Mouse (Mus musculus) neural tube, embryonic 13.5 days (tissue): ENCODE measurements around the gene Pld5. TPM values are rescaled to one million over a fixed set of nuclear protein-coding genes. Genes with fewer than 3 reads are reported as not detected.
A peak's percentile ranks its signal among the peaks of the same experiment; 100 is the strongest.

Experiments
- ATAC-seq: fragments of 200-750 bp; cut with Nextera tagmentation; 2 replicates; pipeline ENCODE4 v1.8.0; 2017; ENCODE audit warnings: low read depth, mild to moderate bottlenecking, moderate TSS enrichment, moderate library complexity
- H3K27ac ChIP-seq: fragments of 300-500 bp; sonication (generic); replicated peaks from 2 replicates; pipeline ENCODE4 v1.5.1; 2015; ENCODE audit warnings: moderate library complexity, mild to moderate bottlenecking, inconsistent platforms
- H3K27me3 ChIP-seq: fragments of 300-500 bp; sonication (generic); 2 replicates; pipeline ENCODE4 v1.6.1; 2015; ENCODE audit warnings: mild to moderate bottlenecking, inconsistent platforms
- H3K36me3 ChIP-seq: fragments of 300-500 bp; sonication (generic); 2 replicates; pipeline ENCODE4 v1.6.1; 2015; ENCODE audit warnings: mild to moderate bottlenecking, inconsistent platforms
- H3K4me1 ChIP-seq: fragments of 300-500 bp; sonication (generic); replicated peaks from 2 replicates; pipeline ENCODE4 v1.6.1; 2015; ENCODE audit warnings: inconsistent platforms
- H3K4me2 ChIP-seq: fragments of 300-500 bp; sonication (generic); 2 replicates; pipeline ENCODE4 v1.6.1; 2015; ENCODE audit warnings: inconsistent platforms, mild to moderate bottlenecking, moderate library complexity
- H3K4me3 ChIP-seq: fragments of 300-500 bp; sonication (generic); 2 replicates; pipeline ENCODE4 v1.5.1; 2015; ENCODE audit warnings: mild to moderate bottlenecking, inconsistent platforms
- H3K9ac ChIP-seq: fragments of 300-500 bp; sonication (generic); 2 replicates; pipeline ENCODE4 v1.6.1; 2015; ENCODE audit warnings: moderate library complexity, mild to moderate bottlenecking, inconsistent platforms
- H3K9me3 ChIP-seq: fragments of 300-500 bp; sonication (generic); 2 replicates; pipeline ENCODE4 v1.6.1; 2016; ENCODE audit warnings: inconsistent platforms
- WGBS: fragments of 180-500 bp; shearing (Covaris S2); methylation state at CpG from one replicate; pipeline ENCODE4 v1.1.7; 2015; 5-methylcytosine and 5-hydroxymethylcytosine counted together
- polyA plus RNA-seq: library from polyadenylated mRNA; unstranded; fragments of >200 nt; fragmentation: Nextera tagmentation; extraction: Ambion mirVana; gene quantifications from 2 replicates; pipeline ENCODE4 v1.2.1, GENCODE M21; 2015

The Pld5 gene
- polyA plus RNA-seq, 1 experiment from 2014 or later, result 6.5 TPM

DNA sequence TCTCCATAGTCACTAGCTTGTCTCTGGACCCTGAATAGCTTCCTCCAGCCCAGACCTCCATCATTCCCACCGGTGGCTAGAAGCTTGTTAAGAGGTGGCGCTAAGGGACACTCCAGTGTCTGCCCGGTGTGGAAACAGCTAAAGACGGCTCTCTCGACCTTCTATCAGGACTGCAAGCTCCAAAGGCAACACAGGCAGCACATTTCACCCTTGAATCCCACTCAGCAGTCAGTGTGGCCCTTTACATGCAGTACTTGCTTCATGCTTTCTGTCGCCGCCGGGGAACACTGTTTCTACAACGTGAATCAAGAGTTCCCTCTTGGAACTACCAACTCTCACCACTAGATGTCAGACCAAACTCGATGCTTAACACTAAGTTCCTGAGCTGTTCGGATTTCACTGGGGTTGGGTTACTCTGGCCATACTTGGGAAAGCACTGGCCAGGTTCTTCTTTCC lies 338.8 kb downstream of the Pld5 start:
- no peaks in the 10 kb centered on the region for H3K9me3 ChIP-seq
- no peaks in the 10 kb centered on the region for H3K27me3 ChIP-seq
- peak; percentile 80 for ATAC-seq
- H3K4me3 ChIP-seq, result no peak overlapping the region
- no peaks in the 10 kb centered on the region for H3K4me1 ChIP-seq
- 9% methylated on average over 11 of the region's 11 CpGs for WGBS
- peak overlapping the region; percentile 55 for H3K9ac ChIP-seq
- H3K36me3 ChIP-seq, result no peaks in the 10 kb centered on the region
- H3K4me2 ChIP-seq, result peak overlapping the region; percentile 45
- H3K27ac ChIP-seq, result no peak overlapping the region

DNA sequence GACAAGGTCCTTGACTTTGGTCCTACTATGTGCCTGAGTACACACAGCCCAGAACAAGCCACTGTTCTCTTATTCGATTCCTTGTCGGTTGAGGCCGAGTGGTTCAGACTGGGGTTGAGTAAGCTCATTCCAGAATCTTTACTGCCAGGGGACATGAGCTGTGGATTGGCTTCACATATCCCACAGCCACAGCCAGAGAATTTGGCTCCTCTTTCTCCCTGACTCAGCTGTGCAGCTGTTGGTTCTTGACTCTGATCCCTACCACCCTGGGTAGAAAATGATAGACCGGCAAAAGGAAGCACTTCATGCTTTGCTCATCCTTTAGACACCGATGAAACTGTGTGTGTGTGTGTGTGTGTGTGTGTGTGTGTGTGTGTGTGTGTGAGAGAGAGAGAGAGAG lies 343.7 kb downstream of the Pld5 start:
- Histone ChIP-seq H3K36me3 (no peaks in the 10 kb centered on the region), H3K4me3 (no peak overlapping the region), H3K4me1 (no peaks in the 10 kb centered on the region), H3K4me2 (no peak overlapping the region), H3K9ac (no peak overlapping the region), H3K27me3 (no peaks in the 10 kb centered on the region), H3K9me3 (no peaks in the 10 kb centered on the region), H3K27ac (no peak overlapping the region)
- no peak for ATAC-seq
- WGBS, result 96% methylated on average over 5 of the region's 5 CpGs

DNA sequence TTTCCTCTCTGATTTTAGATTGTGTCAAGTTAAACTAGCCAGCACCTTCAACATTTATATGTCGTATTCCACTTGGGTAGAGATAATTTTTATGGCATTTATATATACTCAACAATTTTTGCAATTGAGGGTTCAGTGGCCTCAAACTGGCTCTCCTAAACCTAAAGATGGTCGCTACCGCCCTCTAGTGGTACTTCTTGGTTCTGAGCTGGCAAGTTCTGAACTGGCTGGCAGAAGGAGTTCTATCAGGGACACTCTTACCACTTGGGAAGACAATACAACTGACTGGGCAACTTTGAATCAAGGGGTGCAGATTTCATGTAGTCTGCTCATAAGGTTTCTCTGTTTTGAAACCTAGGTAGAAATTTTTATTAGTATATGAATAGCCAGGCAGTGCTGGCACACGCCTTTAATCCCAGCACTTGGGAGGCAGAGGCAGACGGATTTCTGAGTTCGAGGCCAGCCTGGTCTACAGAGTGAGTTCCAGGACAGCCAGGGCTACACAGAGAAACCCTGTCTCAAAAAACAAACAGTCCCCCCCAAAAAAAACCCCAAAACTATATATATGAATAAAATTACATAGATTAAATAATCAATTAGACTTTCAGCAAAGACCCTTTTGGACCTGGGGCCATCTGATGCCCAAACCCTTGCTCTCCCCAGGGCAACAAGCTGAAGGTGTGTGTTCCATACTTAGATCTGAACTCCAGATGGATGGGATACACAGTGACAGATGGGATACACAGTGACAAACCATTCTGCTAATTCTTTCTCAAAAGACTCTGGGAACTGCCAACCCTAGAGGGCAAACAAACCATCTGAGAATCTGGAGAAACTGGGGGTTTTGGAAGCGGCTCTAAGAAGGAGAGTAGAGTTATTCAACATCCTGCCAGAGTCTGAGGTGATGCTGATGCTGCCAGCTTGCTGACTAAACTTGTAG lies 351.0 kb downstream of the Pld5 start:
- H3K9ac ChIP-seq, result no peak overlapping the region
- no peaks in the 10 kb centered on the region for H3K36me3 ChIP-seq
- H3K9me3 ChIP-seq, result no peaks in the 10 kb centered on the region
- ATAC-seq, result peak; percentile 43; the same call in 1 of the 2 replicates
- WGBS, result 51% methylated on average over 7 of the region's 7 CpGs
- H3K27ac ChIP-seq, result no peak overlapping the region
- no peak overlapping the region for H3K4me2 ChIP-seq
- H3K4me1 ChIP-seq, result no peaks in the 10 kb centered on the region
- no peak overlapping the region for H3K4me3 ChIP-seq
- no peaks in the 10 kb centered on the region for H3K27me3 ChIP-seq

DNA sequence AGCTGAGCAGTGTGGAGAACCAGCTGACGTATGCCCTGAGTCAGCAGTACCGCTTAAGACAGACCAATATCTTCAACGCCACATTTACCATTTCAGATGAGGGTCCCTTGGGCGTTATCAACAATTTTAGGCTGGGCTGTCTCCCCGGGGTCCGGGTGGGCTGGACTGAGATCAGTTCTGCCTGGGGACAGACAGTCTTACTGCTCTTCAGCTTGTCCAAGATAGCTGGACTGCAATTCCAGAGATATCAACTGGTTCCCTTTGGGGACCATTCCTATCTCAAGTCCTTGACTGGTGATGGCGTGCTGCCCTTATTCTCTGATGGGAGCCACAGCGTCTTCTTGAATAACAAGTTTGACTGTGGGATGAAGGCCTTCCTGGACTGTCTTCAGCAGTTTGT lies 354.0 kb downstream of the Pld5 start:
- no peaks in the 10 kb centered on the region for H3K36me3 ChIP-seq
- H3K4me1 ChIP-seq, result no peaks in the 10 kb centered on the region
- no peaks in the 10 kb centered on the region for H3K27me3 ChIP-seq
- no peak overlapping the region for H3K4me2 ChIP-seq
- ATAC-seq, result no peak
- H3K27ac ChIP-seq, result no peak overlapping the region
- H3K4me3 ChIP-seq, result no peak overlapping the region
- H3K9me3 ChIP-seq, result no peaks in the 10 kb centered on the region
- H3K9ac ChIP-seq, result no peak overlapping the region
- WGBS, result 92% methylated on average over 8 of the region's 8 CpGs

DNA sequence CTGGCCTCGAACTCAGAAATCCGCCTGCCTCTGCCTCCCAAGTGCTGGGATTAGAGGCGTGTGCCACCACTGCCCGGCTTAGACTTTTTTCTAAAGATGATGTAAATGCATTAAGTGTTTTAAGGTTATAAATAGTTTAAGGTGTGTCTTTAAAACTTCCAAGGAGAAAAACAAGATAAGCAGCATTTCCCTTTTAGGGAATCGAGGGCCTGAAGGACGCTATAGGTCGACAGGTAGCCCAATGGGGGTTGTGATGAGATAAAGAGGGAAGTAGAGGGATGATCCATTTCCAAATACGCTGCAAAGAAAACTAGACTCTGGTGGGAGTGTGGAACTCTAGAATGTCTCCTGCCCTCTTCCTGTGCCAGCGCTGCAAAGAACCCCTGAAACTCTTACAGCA lies 355.1 kb downstream of the Pld5 start, which contains the start of gene Gm38100:
Gm38100 (plus strand) TSS at position 301 of the 400 bp plus-strand sequence.
- ATAC-seq, result no peak
- Histone ChIP-seq H3K9ac (no peak within 1 kb of the TSS), H3K9me3 (no peaks in the 10 kb centered on the region), H3K4me1 (no peaks in the 10 kb centered on the region), H3K4me2 (no peak within 1 kb of the TSS), H3K27me3 (no peaks in the 10 kb centered on the region), H3K27ac (no peak within 1 kb of the TSS), H3K4me3 (no peak within 1 kb of the TSS), H3K36me3 (no peaks in the 10 kb centered on the region)
- 91% methylated on average over 9 of the region's 9 CpGs for WGBS

DNA sequence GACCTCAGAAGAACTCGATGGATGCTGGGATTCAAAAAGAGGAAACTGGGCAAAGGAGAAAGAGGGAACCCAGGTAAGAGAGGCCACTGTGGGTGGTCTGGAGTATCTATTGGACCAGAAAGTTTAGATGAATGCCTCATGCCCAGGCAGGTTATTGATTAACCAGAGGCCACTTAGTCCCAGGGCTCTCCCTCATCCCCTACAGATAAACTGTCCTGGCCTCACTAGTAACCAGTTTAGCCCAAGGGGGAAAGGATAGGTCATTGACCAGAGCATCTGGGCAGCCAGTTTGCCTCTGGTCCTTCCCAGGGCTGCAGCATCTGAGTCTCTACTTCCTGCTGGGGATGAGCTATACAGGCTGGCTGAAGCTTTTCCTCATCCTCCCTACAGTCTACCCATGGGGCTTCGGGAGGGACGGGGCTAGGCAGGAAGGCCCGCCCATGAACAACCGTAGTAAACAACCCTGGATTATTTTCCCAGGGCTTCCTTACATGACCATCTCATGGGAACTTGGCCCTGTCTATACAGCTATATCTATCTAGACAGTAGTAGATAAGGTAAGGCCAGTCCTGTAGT lies 361.3 kb downstream of the Pld5 start:
- Histone ChIP-seq H3K36me3 (peaks cover 11% of the 10 kb centered on the region; the same call in 1 of the 2 replicates), H3K27ac (no peak overlapping the region), H3K27me3 (no peaks in the 10 kb centered on the region), H3K4me1 (no peaks in the 10 kb centered on the region), H3K4me2 (no peak overlapping the region), H3K9ac (no peak overlapping the region), H3K4me3 (no peak overlapping the region), H3K9me3 (no peaks in the 10 kb centered on the region)
- WGBS, result 59% methylated on average over 5 of the region's 5 CpGs
- no peak for ATAC-seq
